Mouse (Mus musculus) ES-E14 (cell line): ENCODE measurements around the gene Abcc9. TPM values are rescaled to one million over a fixed set of nuclear protein-coding genes. Genes with fewer than 3 reads are reported as not detected.

Experiments used
- DNase-seq: peaks from one replicate; pipeline ENCODE4 v3.0.0-alpha.2; 2013; ENCODE audit warnings: low read depth, low spot score
- H3K27ac ChIP-seq: 2 replicates; pipeline ENCODE4 v1.5.1; 2012; ENCODE audit warnings: low read depth, mild to moderate bottlenecking, low read length, moderate library complexity, mixed read lengths; ENCODE audit not compliant: poor library complexity, insufficient read depth, severe bottlenecking
- H3K36me3 ChIP-seq: 2 replicates; pipeline ENCODE4 v1.6.1; 2012; ENCODE audit warnings: mild to moderate bottlenecking, low read length, moderate library complexity, mixed read lengths; ENCODE audit not compliant: control insufficient read depth, poor library complexity, insufficient read depth, severe bottlenecking
- H3K4me1 ChIP-seq, 2 experiments: fragments of 150-350 bp in 1 of 2; sonication (generic) in 1 of 2; 2 replicates each; pipeline ENCODE4 v1.6.1; 2012; ENCODE audit warnings: low read length in 2 of 2, mild to moderate bottlenecking in 1 of 2, mixed read lengths in 1 of 2; ENCODE audit not compliant: control insufficient read depth in 2 of 2, insufficient read depth in 2 of 2, poor library complexity in 1 of 2
- H3K4me3 ChIP-seq, 2 experiments: fragments of 150-350 bp in 1 of 2; sonication (generic) in 1 of 2; 2 replicates each; pipeline ENCODE4 v1.5.1; 2012; ENCODE audit warnings: low read length in 2 of 2, low read depth in 1 of 2, mild to moderate bottlenecking in 1 of 2, mixed read lengths in 1 of 2; ENCODE audit not compliant: insufficient read depth in 1 of 2, poor library complexity in 1 of 2, severe bottlenecking in 1 of 2
- H3K9ac ChIP-seq: 2 replicates; pipeline ENCODE4 v1.6.1; 2012; ENCODE audit warnings: low read depth, mild to moderate bottlenecking, low read length, mixed read lengths; ENCODE audit not compliant: poor library complexity, insufficient read depth, severe bottlenecking
- H3K9me3 ChIP-seq: fragments of 150-350 bp; sonication (generic); 2 replicates; pipeline ENCODE4 v1.6.1; 2012; ENCODE audit warnings: low read depth, mild to moderate bottlenecking, low read length; ENCODE audit not compliant: control insufficient read depth, insufficient read depth
- CHD2 ChIP-seq: IDR thresholded peaks from 2 replicates; pipeline ENCODE4 v1.6.1; 2014; ENCODE audit warnings: mild to moderate bottlenecking, low read depth, low read length, inconsistent platforms
- HCFC1 ChIP-seq: IDR thresholded peaks from 2 replicates; pipeline ENCODE4 v1.6.1; 2012; ENCODE audit warnings: low read length, inconsistent platforms, borderline replicate concordance; ENCODE audit not compliant: insufficient read depth
- MAFK ChIP-seq: IDR thresholded peaks from 2 replicates; pipeline ENCODE4 v1.6.1; 2014; ENCODE audit warnings: mild to moderate bottlenecking, low read depth, low read length, inconsistent platforms; ENCODE audit not compliant: insufficient read depth
- ZC3H11A ChIP-seq: IDR thresholded peaks from 2 replicates; pipeline ENCODE4 v1.6.1; 2012; ENCODE audit warnings: low read depth, mild to moderate bottlenecking, inconsistent platforms, low read length, borderline replicate concordance
- ZNF384 ChIP-seq: IDR thresholded peaks from 2 replicates; pipeline ENCODE4 v1.6.1; 2012; ENCODE audit warnings: low read depth, low read length, inconsistent platforms
- in situ Hi-C, 2 experiments: fragments of 600-800 bp; cut with MboI; formaldehyde crosslinking; loops; one replicate each; pipeline ENCODE4 v1.15.1; 2025; ENCODE audit warnings: low sequenced_read_pairs in 2 of 2, inconsistent platforms in 1 of 2; ENCODE audit not compliant: unreplicated experiment in 2 of 2
- total RNA-seq: library from RNA; depleted of rRNA; stranded (reverse); fragments of 300-350 nt; gene quantifications from 2 replicates; pipeline ENCODE4 v1.2.3, GENCODE M21; 2012

The Abcc9 gene
- total RNA-seq, 1 experiment = 0.13 TPM

DNA sequence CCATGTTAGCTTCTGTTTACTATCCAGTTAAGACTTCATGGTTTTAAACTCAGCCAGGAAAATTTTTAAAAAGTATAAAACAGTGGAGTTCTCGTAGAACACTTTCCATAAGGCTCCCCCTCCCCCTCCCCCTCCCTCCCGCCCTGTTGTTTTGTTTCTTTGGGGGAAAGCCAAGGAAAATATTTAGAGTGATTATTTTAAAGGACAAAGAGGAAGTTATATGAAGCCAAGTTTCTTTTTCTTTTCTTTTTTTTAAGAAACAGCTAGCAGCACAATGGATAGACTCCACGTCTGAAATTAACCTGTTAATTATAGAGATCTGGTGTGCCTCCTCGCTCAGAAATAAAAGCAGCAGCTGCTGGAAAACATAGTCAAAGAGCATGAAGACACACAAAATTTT lies 9.0 kb upstream of the Abcc9 start:
- H3K9me3 ChIP-seq = no peaks in the 10 kb centered on the region
- H3K36me3 ChIP-seq = no peaks in the 10 kb centered on the region
- in situ Hi-C loops = no loop called here
- H3K9ac ChIP-seq = no peak overlapping the region
- DNase-seq = no peak
- no peaks in the 10 kb centered on the region for H3K4me1 ChIP-seq
- H3K27ac ChIP-seq = no peak overlapping the region
- no peak overlapping the region for H3K4me3 ChIP-seq
- no peak for TF ChIP-seq MAFK
- no peak for TF ChIP-seq HCFC1
- no peak for TF ChIP-seq ZC3H11A
- no peak for TF ChIP-seq ZNF384
- TF ChIP-seq CHD2 = no peak

DNA sequence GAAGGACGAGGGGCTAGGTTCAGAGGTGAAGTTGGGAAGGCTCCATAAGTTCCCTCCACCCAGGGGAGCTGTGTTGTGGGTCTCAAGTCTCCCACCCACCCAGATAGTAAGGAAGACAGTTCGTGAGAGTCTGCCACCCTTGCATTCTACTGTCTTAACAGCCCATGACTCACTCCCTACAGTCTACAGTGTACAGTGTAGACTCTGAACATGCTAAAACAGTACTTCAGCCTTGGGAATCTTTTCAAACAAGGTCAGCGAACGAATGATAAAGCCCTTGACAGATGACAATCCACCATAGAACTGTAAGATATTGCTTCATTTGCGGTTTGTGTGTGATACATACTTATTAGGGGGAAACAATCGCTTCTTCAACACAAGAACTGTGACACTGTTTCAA lies 8.6 kb upstream of the Abcc9 start:
- Histone ChIP-seq H3K9ac (no peak overlapping the region), H3K4me3 (no peak overlapping the region), H3K27ac (no peak overlapping the region), H3K4me1 (no peaks in the 10 kb centered on the region), H3K36me3 (no peaks in the 10 kb centered on the region), H3K9me3 (no peaks in the 10 kb centered on the region)
- TF ChIP-seq ZC3H11A (no peak), HCFC1 (no peak), MAFK (no peak), CHD2 (no peak), ZNF384 (no peak)
- in situ Hi-C loops = no loop called here
- no peak for DNase-seq

DNA sequence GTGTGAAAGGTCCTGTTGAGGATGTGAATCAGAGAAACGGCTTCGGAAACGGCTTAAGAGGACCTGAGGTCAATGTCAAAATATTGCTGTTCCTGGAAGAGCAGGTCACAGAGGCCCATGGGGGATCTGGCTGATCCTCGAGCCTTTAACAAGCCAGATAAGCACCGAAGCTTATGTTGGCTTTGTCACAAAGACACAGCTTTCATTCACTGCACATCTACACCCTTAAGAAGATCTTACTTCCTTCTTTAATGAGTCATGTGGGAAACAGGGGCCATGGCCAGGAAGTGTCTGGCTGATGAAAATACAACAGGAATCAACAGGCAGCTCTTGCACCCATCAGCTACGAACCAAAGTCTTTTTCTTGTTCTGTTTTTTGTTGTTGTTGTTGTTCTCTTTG lies 6.3 kb upstream of the Abcc9 start:
- DNase-seq = no peak
- Histone ChIP-seq H3K36me3 (no peaks in the 10 kb centered on the region), H3K9me3 (no peaks in the 10 kb centered on the region), H3K4me3 (no peak overlapping the region), H3K9ac (no peak overlapping the region), H3K4me1 (no peaks in the 10 kb centered on the region), H3K27ac (no peak overlapping the region)
- in situ Hi-C loops = no loop called here
- TF ChIP-seq MAFK (no peak), HCFC1 (no peak), ZC3H11A (no peak), CHD2 (no peak), ZNF384 (no peak)

DNA sequence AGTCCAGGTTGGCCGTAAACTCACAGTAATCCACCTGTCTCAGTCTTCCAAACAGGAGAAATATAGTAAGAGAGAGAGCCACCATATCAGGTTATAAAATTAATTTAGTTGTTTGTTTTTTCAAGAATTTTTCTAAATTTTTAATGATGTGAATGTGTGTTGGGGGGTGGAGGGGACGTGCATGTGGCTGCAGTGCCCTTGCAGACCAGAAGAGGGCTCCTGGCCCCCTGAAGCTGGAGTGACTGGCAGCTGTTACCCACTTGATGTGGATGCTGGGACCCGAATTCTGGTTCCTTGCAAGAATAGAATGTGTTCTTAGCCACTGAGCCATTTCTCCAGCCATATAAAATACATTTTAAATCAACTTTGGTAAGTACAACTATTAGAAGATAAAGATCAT lies 4.6 kb upstream of the Abcc9 start:
- no peak for DNase-seq
- H3K27ac ChIP-seq = no peak overlapping the region
- TF ChIP-seq MAFK (no peak), ZC3H11A (no peak), CHD2 (no peak), ZNF384 (no peak), HCFC1 (no peak)
- no peaks in the 10 kb centered on the region for H3K4me1 ChIP-seq
- no peaks in the 10 kb centered on the region for H3K36me3 ChIP-seq
- no peak overlapping the region for H3K9ac ChIP-seq
- in situ Hi-C loops = no loop called here
- no peaks in the 10 kb centered on the region for H3K9me3 ChIP-seq
- H3K4me3 ChIP-seq = no peak overlapping the region

DNA sequence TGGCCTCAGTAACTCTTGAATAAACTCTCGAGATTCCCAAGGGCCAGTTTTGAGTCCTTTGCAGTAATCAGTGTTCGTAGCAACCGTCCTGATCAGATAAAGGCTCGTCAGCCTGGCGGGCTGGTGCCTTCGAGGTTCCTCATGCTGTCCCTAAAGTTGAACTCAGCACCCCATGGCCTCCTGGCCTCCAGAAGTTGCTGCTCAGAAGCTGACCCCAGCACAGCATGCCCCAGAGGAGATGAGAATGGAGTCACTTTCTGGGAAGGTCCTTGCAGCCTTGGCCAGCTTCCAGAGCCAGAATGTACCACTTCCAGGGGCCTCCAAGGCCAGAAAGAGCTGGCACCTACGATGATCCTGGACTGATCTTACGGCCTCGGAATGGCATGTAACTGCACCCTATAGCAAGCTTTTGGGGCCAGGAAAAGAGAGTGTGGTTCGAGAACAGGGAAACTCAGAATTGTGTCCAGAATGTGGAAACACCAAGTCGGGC lies 1.4 kb upstream of the Abcc9 start:
- Histone ChIP-seq H3K4me3 (no peak overlapping the region), H3K9me3 (no peaks in the 10 kb centered on the region), H3K9ac (no peak overlapping the region), H3K36me3 (no peaks in the 10 kb centered on the region), H3K4me1 (no peaks in the 10 kb centered on the region), H3K27ac (no peak overlapping the region)
- no peak for TF ChIP-seq HCFC1
- TF ChIP-seq ZNF384 = no peak
- no peak for TF ChIP-seq CHD2
- TF ChIP-seq ZC3H11A = no peak
- no peak for TF ChIP-seq MAFK
- in situ Hi-C loops = no loop called here
- no peak for DNase-seq
